Mouse (Mus musculus) neural tube, embryonic 12.5 days (tissue): ENCODE data around the gene Ddx41. TPM values are rescaled to one million over a fixed set of nuclear protein-coding genes. Genes with fewer than 3 reads are reported as not detected.

Experiments
- ATAC-seq: fragments of 200-750 bp; cut with Nextera tagmentation; 2 replicates; pipeline ENCODE4 v1.8.0; 2017; ENCODE audit warnings: low read depth, mild to moderate bottlenecking, moderate TSS enrichment, moderate library complexity; ENCODE audit not compliant: low FRiP score
- H3K27ac ChIP-seq: fragments of 300-500 bp; sonication (generic); 2 replicates; pipeline ENCODE4 v1.5.1; 2016
- H3K27me3 ChIP-seq: fragments of 300-500 bp; sonication (generic); replicated peaks from 2 replicates; pipeline ENCODE4 v1.6.1; 2016; ENCODE audit warnings: mild to moderate bottlenecking
- H3K36me3 ChIP-seq: fragments of 300-500 bp; sonication (generic); 2 replicates; pipeline ENCODE4 v1.6.1; 2016; ENCODE audit warnings: mild to moderate bottlenecking
- H3K4me1 ChIP-seq: fragments of 300-500 bp; sonication (generic); 2 replicates; pipeline ENCODE4 v1.6.1; 2016
- H3K4me2 ChIP-seq: fragments of 300-500 bp; sonication (generic); replicated peaks from 2 replicates; pipeline ENCODE4 v1.6.1; 2016; ENCODE audit warnings: mild to moderate bottlenecking
- H3K4me3 ChIP-seq: fragments of 300-500 bp; sonication (generic); 2 replicates; pipeline ENCODE4 v1.5.1; 2016
- H3K9ac ChIP-seq: fragments of 300-500 bp; sonication (generic); 2 replicates; pipeline ENCODE4 v1.6.1; 2016; ENCODE audit warnings: mild to moderate bottlenecking
- H3K9me3 ChIP-seq: fragments of 300-500 bp; sonication (generic); 2 replicates; pipeline ENCODE4 v1.6.1; 2016; ENCODE audit warnings: mild to moderate bottlenecking
- WGBS: fragments of 180-500 bp; shearing (Covaris S2); methylation state at CpG from one replicate; pipeline ENCODE4 v1.1.7; 2016; 5-methylcytosine and 5-hydroxymethylcytosine counted together
- polyA plus RNA-seq: library from polyadenylated mRNA; unstranded; fragments of >200 nt; fragmentation: Nextera tagmentation; extraction: Ambion mirVana; gene quantifications from 2 replicates; pipeline ENCODE4 v1.2.1, GENCODE M21; 2016

The Ddx41 gene
- polyA plus RNA-seq, 1 experiment from 2014 or later = 64.4 TPM

DNA sequence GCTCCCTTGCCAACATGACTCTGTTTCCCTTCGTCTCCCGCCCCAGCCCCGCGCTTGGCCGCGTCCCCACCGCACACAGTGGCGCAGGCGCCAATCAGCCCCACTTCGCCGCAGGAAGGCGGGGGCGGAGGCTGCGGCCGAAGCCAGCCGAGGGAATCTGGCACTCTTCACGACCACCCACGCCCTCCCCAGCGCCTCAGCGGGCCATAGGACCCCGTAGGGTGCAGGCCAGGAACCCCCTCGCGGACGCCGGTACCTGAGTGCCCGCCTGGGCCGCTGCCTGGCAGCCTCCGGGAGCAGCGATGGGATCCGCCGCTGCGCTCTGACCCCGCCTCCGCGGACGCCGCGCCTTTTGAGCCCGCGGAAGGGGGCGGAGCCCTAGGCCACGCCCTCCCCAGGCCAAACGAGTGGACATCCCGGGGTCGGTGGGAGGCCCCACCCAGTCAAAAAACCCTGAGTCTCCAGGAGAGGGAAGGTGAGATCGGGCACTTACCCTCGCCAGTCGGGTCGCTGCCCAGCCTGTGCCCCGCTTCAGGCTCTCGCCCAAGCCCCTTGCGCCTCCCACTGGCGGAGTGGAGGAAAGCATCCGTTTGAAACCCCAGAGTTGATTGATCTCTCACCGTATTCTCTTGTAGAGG lies 23.2 kb downstream of the Ddx41 start, which contains the start of gene Pdlim7:
TSS of gene Pdlim7 (minus strand) at position 566 of the 638 bp plus-strand sequence.
- WGBS = under 1% methylated on average over 55 of the region's 55 CpGs
- H3K9me3 ChIP-seq = no peaks in the 10 kb centered on the region
- H3K4me1 ChIP-seq = peaks cover 27% of the 10 kb centered on the region
- H3K9ac ChIP-seq = peak within 1 kb of the TSS; percentile 87
- H3K4me2 ChIP-seq = peak within 1 kb of the TSS; percentile 84
- peak; percentile 67 for ATAC-seq
- H3K27ac ChIP-seq = no peak within 1 kb of the TSS
- no peaks in the 10 kb centered on the region for H3K27me3 ChIP-seq
- H3K4me3 ChIP-seq = peak within 1 kb of the TSS; percentile 86
- peaks cover 10% of the 10 kb centered on the region for H3K36me3 ChIP-seq

- peak overlapping the region; percentile 86 for H3K4me3 ChIP-seq
- no peaks in the 10 kb centered on the region for H3K9me3 ChIP-seq
- peak overlapping the region; percentile 84 for H3K4me2 ChIP-seq
- peaks cover 27% of the 10 kb centered on the region for H3K4me1 ChIP-seq
- H3K27ac ChIP-seq = no peak overlapping the region
- no peaks in the 10 kb centered on the region for H3K27me3 ChIP-seq
- 3% methylated on average over 25 of the region's 25 CpGs for WGBS
- H3K9ac ChIP-seq = peak overlapping the region; percentile 87
- peak; percentile 63 for ATAC-seq
- peaks cover 17% of the 10 kb centered on the region for H3K36me3 ChIP-seq
Observed at GRCm38 (mm10) chr13:55512379-55513031, 24.0 kb downstream of the Ddx41 start.

DNA sequence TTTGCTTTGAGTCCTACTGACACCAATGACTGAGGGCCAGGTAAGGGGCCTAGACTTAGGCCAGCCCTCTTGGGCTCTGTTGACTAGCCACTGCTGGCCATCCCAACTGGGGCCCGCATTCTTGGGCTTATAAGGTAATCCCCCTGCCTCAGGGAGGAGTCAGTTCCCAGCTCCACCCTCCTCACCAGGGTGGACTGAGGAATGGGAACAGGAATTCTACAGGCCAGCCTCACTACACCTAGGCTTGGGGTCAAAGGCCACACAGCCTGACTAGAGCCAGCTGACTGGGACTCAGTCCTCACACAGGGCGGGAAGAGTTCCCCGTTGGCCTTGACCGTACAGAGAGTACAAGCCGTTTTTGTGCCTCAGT lies 25.0 kb downstream of the Ddx41 start:
- Histone ChIP-seq H3K9ac (no peak overlapping the region), H3K9me3 (no peaks in the 10 kb centered on the region), H3K4me2 (peak overlapping the region; percentile 84), H3K4me3 (no peak overlapping the region; the same call in 1 of the 2 replicates), H3K36me3 (peaks cover 28% of the 10 kb centered on the region), H3K27ac (no peak overlapping the region), H3K4me1 (peaks cover 27% of the 10 kb centered on the region), H3K27me3 (no peaks in the 10 kb centered on the region)
- 44% methylated on average over 5 of the region's 5 CpGs for WGBS
- no peak for ATAC-seq

DNA sequence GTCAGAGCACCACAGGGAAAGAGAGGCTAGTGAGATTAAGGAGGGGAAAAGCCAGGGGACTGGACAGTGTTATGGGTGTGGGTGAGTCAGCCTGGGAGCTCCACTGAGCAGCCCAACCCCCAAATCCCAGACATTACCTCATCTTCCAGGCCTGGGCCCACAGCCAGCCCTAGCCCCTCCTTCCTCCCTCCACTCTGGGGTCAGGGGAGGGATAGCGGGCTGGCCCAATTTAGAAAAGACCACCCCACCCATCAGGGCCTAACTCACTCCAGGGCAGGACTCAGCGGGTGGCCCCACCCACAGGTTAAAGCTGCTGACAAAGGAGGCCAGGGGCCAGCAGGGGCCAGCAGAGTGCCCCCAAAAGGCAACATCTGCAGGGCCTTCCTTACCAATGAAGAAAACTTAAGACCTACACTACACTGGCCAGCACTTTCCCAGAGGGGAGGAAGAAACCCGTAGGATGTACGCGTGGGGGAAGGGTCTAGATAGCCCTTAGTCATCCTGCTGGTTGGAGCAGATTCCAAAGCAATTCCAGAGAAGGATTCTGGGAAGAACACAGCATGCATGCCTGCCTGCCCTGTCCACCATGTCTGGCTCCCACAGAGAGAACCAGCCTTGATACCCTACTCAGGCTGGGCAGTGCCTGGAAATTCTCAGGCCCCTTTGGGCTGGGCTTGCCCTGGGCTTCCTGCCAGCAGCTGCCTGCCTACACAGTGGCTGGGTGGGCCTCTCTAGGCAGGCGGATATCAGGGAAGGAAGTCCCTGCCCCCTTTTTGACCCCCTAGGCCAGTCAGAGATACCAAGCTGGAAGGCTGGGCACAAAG lies 25.6 kb downstream of the Ddx41 start:
- H3K4me1 ChIP-seq = peaks cover 27% of the 10 kb centered on the region
- no peak overlapping the region for H3K4me3 ChIP-seq

GRCm38 (mm10) chr13:55510332-55510667 lies 26.2 kb downstream of the Ddx41 start:
- Histone ChIP-seq H3K4me2 (peak overlapping the region; percentile 84), H3K27ac (peak overlapping the region; percentile 20; the same call in 1 of the 2 replicates), H3K9ac (0 out of 2 replicates have a peak overlapping the region, but pooled peaks have one; percentile 13), H3K4me1 (peaks cover 27% of the 10 kb centered on the region), H3K27me3 (no peaks in the 10 kb centered on the region), H3K4me3 (no peak overlapping the region), H3K9me3 (no peaks in the 10 kb centered on the region), H3K36me3 (peaks cover 39% of the 10 kb centered on the region)
- ATAC-seq = no peak
- 19% methylated on average over 3 of the region's 3 CpGs for WGBS

More for the DNA sequence above, 25.6 kb downstream of the Ddx41 start:
- peak; percentile 14; the same call in 1 of the 2 replicates for ATAC-seq
- H3K9me3 ChIP-seq = no peaks in the 10 kb centered on the region
- peak overlapping the region; percentile 20; the same call in 1 of the 2 replicates for H3K27ac ChIP-seq
- peak overlapping the region; percentile 13; the same call in 1 of the 2 replicates for H3K9ac ChIP-seq
- WGBS = 17% methylated on average over 6 of the region's 6 CpGs
- H3K27me3 ChIP-seq = no peaks in the 10 kb centered on the region
- peaks cover 34% of the 10 kb centered on the region for H3K36me3 ChIP-seq
- H3K4me2 ChIP-seq = peak overlapping the region; percentile 84

GRCm38 (mm10) chr13:55508531-55508930 lies 27.9 kb downstream of the Ddx41 start:
- no peak overlapping the region for H3K4me2 ChIP-seq
- H3K9me3 ChIP-seq = no peaks in the 10 kb centered on the region
- WGBS = 94% methylated on average over 10 of the region's 10 CpGs
- peaks cover 27% of the 10 kb centered on the region for H3K4me1 ChIP-seq
- no peak for ATAC-seq
- no peak overlapping the region for H3K27ac ChIP-seq
- H3K4me3 ChIP-seq = no peak overlapping the region
- no peaks in the 10 kb centered on the region for H3K27me3 ChIP-seq
- H3K9ac ChIP-seq = no peak overlapping the region
- peaks cover 55% of the 10 kb centered on the region for H3K36me3 ChIP-seq

DNA sequence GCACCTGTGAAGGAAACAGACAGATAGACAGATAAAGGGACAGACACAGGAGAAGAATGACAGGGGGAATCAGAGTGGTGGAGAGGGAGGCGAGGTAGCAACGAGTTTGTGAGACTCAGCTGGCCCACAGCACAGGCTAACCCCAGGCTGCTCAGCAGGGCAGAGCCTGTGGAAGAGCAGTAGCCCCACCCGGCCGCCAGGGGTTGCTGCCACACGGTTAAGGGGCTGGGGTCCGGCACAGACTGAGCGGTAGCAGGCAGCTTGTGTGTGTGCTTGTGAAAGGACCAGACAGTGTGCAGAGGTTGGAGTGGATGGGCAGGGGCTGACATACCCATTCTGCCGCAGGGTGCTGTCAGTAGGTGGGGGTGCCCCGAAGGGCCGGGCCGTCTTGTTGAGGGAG lies 28.6 kb downstream of the Ddx41 start:
- Histone ChIP-seq H3K36me3 (peaks cover 61% of the 10 kb centered on the region), H3K9me3 (no peaks in the 10 kb centered on the region), H3K4me2 (0 out of 2 replicates have a peak overlapping the region, but pooled peaks have one; percentile 0), H3K9ac (no peak overlapping the region), H3K27ac (no peak overlapping the region), H3K4me1 (peaks cover 27% of the 10 kb centered on the region), H3K27me3 (no peaks in the 10 kb centered on the region), H3K4me3 (no peak overlapping the region)
- ATAC-seq = no peak
- WGBS = 56% methylated on average over 11 of the region's 11 CpGs

DNA sequence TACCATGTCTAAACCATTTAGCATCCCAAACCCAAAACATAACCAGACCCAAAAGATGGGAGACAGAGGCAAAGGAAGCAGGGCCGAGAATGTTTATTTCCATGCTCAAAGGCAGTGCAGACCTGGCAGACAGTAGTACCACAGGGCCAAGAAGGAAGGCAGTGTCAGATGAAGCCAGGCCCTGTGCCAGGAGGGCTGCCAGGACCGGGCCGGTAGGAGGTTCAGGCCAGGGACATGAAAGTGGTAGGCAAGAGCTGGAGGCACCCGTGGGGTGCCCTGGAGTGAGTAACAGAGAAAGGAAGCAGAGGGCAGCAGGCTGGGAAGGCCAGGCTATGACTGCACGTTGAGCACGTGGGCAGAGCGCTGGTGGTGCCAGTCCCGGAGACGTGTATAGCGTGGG lies 29.8 kb downstream of the Ddx41 start:
- Histone ChIP-seq H3K36me3 (peaks cover 64% of the 10 kb centered on the region), H3K9me3 (no peaks in the 10 kb centered on the region), H3K4me1 (peaks cover 16% of the 10 kb centered on the region), H3K27me3 (no peaks in the 10 kb centered on the region), H3K4me2 (no peak overlapping the region), H3K27ac (no peak overlapping the region), H3K9ac (no peak overlapping the region), H3K4me3 (no peak overlapping the region)
- ATAC-seq = no peak
- WGBS = 94% methylated on average over 10 of the region's 10 CpGs

DNA sequence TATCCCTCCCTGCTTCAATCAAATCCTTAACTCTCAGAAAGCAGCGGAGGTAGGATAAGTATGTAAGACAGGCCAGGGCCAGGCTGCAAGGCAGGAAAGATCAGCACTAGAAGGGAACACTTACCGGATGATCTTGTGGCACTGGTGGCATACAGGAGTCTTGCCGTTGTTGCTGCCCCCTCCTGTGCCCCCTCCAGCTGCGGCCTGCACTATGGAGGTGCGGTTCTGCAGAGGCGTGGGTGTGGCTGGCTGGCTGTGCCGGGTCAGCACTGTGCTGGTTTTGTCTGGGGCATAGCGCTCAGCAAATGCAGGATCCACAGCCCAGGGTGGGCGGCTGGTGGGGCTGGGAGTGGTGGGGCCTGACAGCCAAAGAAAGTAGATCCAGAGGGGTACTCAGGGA lies 30.6 kb downstream of the Ddx41 start:
- Histone ChIP-seq H3K9ac (no peak overlapping the region), H3K27me3 (no peaks in the 10 kb centered on the region), H3K4me2 (no peak overlapping the region), H3K36me3 (peaks cover 71% of the 10 kb centered on the region), H3K9me3 (no peaks in the 10 kb centered on the region), H3K4me1 (peaks cover 7% of the 10 kb centered on the region), H3K27ac (no peak overlapping the region), H3K4me3 (no peak overlapping the region)
- 97% methylated on average over 9 of the region's 9 CpGs for WGBS
- ATAC-seq = no peak

DNA sequence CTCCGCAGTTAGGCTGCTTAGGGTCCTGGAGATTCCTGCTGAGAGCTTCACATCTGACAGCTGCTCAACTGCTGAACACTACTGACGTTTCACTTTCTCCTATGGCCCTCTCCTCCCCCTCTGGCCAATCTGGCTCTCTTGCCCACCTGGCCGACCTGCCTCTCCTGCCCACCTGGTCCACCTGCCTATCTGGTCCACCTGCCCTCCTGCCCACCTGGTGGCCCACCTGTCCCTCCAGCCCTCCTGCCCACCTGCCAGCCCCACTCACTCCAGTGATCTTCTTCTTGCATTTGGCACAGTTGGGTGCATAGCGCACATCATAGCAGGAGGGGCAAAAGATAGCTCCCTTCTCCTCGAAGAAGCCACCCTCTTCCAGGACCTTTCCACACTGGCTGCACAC lies 32.1 kb downstream of the Ddx41 start:
- WGBS = 82% methylated on average over 5 of the region's 5 CpGs
- Histone ChIP-seq H3K36me3 (peaks cover 74% of the 10 kb centered on the region), H3K4me3 (no peak overlapping the region), H3K27ac (no peak overlapping the region), H3K27me3 (no peaks in the 10 kb centered on the region), H3K9ac (no peak overlapping the region), H3K9me3 (no peaks in the 10 kb centered on the region), H3K4me1 (no peaks in the 10 kb centered on the region), H3K4me2 (no peak overlapping the region)
- ATAC-seq = no peak

DNA sequence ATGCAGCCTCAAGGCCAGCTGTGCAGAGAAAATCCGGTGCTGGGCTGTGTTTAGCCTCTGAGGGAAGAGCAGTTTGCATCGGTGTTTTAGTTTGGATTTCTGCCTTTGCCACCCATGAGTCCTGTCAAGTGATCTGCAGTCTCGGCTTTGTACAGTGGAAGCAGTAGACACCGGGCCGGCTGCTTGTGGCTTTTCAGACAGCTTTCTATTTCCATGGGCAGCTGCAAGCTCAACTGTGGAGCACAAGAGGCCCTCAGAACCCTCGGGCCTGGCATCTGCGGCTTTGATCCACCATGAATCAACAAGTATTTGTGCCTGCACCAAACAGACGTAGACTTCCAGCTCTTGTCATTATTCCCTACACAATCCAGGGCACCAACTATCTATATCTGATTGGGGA lies 34.1 kb downstream of the Ddx41 start:
- Histone ChIP-seq H3K9me3 (no peaks in the 10 kb centered on the region), H3K9ac (no peak overlapping the region), H3K4me2 (no peak overlapping the region), H3K27ac (no peak overlapping the region), H3K4me3 (no peak overlapping the region), H3K4me1 (no peaks in the 10 kb centered on the region), H3K36me3 (peaks cover 68% of the 10 kb centered on the region), H3K27me3 (no peaks in the 10 kb centered on the region)
- ATAC-seq = no peak
- WGBS = 92% methylated on average over 8 of the region's 8 CpGs

- 81% methylated on average over 10 of the region's 10 CpGs for WGBS
- Histone ChIP-seq H3K4me2 (no peak overlapping the region), H3K9me3 (no peaks in the 10 kb centered on the region), H3K9ac (no peak overlapping the region), H3K36me3 (peaks cover 50% of the 10 kb centered on the region), H3K27ac (no peak overlapping the region), H3K27me3 (no peaks in the 10 kb centered on the region), H3K4me1 (peaks cover 11% of the 10 kb centered on the region), H3K4me3 (no peak overlapping the region)
- no peak for ATAC-seq
Observed at GRCm38 (mm10) chr13:55500575-55500974, 35.9 kb downstream of the Ddx41 start.
